ENCODE assay signal across 12 mouse cellular contexts in the genomic region with DNA sequence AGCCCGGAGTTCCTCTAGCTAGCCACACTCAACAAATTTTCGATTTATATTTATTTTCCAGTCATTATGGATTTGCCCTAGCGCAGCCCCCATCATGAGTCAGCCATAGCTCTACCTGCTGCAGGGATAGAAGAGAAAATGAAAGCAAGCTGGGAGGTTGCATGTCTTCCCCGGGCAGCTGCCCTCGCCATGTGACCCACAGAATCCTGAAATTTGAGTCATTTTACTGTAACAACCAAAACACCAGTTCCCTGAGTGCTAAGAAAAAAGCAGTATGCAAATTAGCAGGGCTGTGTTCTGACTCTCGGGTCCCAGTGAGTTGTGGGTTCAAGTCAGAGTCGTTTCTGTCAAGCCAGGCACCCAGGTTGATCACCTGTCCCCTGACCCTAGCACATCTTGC. TPM values are rescaled to one million over a fixed set of nuclear protein-coding genes. Genes with fewer than 3 reads are reported as not detected.
DNase-seq lines count a peak whose midpoint lies in the region; ATAC-seq and TF ChIP-seq lines count a peak whose summit lies in the region.
"Had no signal": no experiment of that assay in that cellular context is flagged by ENCODE, and none has a peak within 500 bp of the region (broad histone marks: within the 10 kb centered on the region; RNA-seq: fewer than 3 reads in every experiment).

No protein-coding gene starts in this region.

- no peak; the same call in none of the 2 replicates for TF ChIP-seq POLR2A in CH12.LX (IDR thresholded peaks at IDR 0.05; ENCODE audit: low read depth, low read length)

- H3K79me2 ChIP-seq in CH12.LX (replicated peaks; ENCODE audit: control insufficient read depth, extremely low read depth, insufficient read depth, poor library complexity, severe bottlenecking) = peaks cover 62% of the 10 kb centered on the region

- dilution Hi-C loops in CH12.LX (cut with MboI; ENCODE audit: extremely low pct_ligation_motif_present, extremely low pct_unique_long_range_greater_than_20kb, low sequenced_read_pairs) = no loop called here

- in situ Hi-C loops in CH12.LX (cut with MboI; ENCODE audit: low pct_ligation_motif_present, low pct_unique_long_range_greater_than_20kb, low sequenced_read_pairs) = no loop called here

- peaks cover 39% of the 10 kb centered on the region for H3K4me1 ChIP-seq in hindbrain, embryonic 10.5 days (replicated peaks)
- no peaks in the 10 kb centered on the region for H3K4me1 ChIP-seq in hindbrain, embryonic 11.5 days (replicated peaks; ENCODE audit: control insufficient read depth, insufficient read depth, low read length)
- peaks cover 44 to 73% of the 10 kb centered on the region in 2 experiments for H3K4me1 ChIP-seq in CH12.LX (ENCODE audit: control insufficient read depth in 1 of 2, insufficient read depth in 2 of 2)
- peaks cover 72% of the 10 kb centered on the region for H3K4me1 ChIP-seq in limb, embryonic 10.5 days

- TF ChIP-seq RAD21 in CH12.LX (IDR thresholded peaks at IDR 0.05; ENCODE audit: low read depth, low read length) = no peak; the same call in 1 of the 2 replicates

- no peak overlapping the region for H3K4me3 ChIP-seq in hindbrain, embryonic 10.5 days
- H3K4me3 ChIP-seq in hindbrain, embryonic 11.5 days (ENCODE audit: low read depth, low read length) = no peak overlapping the region
- peak overlapping the region; percentile 10 to 59 (median 49) for H3K4me3 ChIP-seq in CH12.LX (replicated peaks in 1 of 3; ENCODE audit: low read depth in 2 of 3, low read length in 2 of 3, poor library complexity in 1 of 3)
- no peak overlapping the region for H3K4me3 ChIP-seq in limb, embryonic 10.5 days

- TF ChIP-seq CTCF in CH12.LX (conservative IDR thresholded peaks at IDR 0.05 in 1 of 2, IDR thresholded peaks at IDR 0.05 in 1 of 2; ENCODE audit: low read depth in 2 of 2, low read length in 2 of 2) = no peak

- no peak for DNase-seq in hindbrain, embryonic 10.5 days (ENCODE audit: low spot score)
- DNase-seq in hindbrain, embryonic 11.5 days (ENCODE audit: low spot score) = no peak
- peak; percentile 83 for DNase-seq in 3T3-L1 (ENCODE audit: low read depth, low spot score)
- peak; percentile 89 for DNase-seq in CH12.LX (ENCODE audit: extremely low read depth)
- no peak for DNase-seq in limb, embryonic 10.5 days (ENCODE audit: low spot score)
- DNase-seq in layer of hippocampus, postnatal 36 days = no peak
- DNase-seq in left cerebral cortex, adult 11 months (ENCODE audit: low spot score) = no peak
- no peak for DNase-seq in gastrocnemius, postnatal 10 days
- DNase-seq: retina, postnatal 1 day had no signal

- 81% methylated on average over 7 of the region's 7 CpGs for WGBS in hindbrain, embryonic 10.5 days
- 85% methylated on average over 7 of the region's 7 CpGs for WGBS in hindbrain, embryonic 11.5 days
- 93% methylated on average over 7 of the region's 7 CpGs for WGBS in limb, embryonic 10.5 days

- no peaks in the 10 kb centered on the region for H3K36me3 ChIP-seq in hindbrain, embryonic 10.5 days
- no peaks in the 10 kb centered on the region for H3K36me3 ChIP-seq in hindbrain, embryonic 11.5 days (ENCODE audit: control insufficient read depth, insufficient read depth, low read length)
- H3K36me3 ChIP-seq in CH12.LX (replicated peaks in 1 of 2; ENCODE audit: control insufficient read depth in 1 of 2, insufficient read depth in 1 of 2, low read length in 1 of 2) = peaks cover 0 to 16% of the 10 kb centered on the region in 2 experiments
- no peaks in the 10 kb centered on the region for H3K36me3 ChIP-seq in limb, embryonic 10.5 days

- no peaks in the 10 kb centered on the region for H3K27me3 ChIP-seq in hindbrain, embryonic 10.5 days (ENCODE audit: insufficient read depth, poor library complexity, severe bottlenecking)
- no peaks in the 10 kb centered on the region for H3K27me3 ChIP-seq in hindbrain, embryonic 11.5 days (ENCODE audit: control insufficient read depth, insufficient read depth, low read length)
- no peaks in the 10 kb centered on the region for H3K27me3 ChIP-seq in CH12.LX (replicated peaks)
- peaks cover 4% of the 10 kb centered on the region; the same call in 1 of the 2 replicates for H3K27me3 ChIP-seq in limb, embryonic 10.5 days (ENCODE audit: low read depth, poor library complexity, severe bottlenecking)

- no peak overlapping the region for H3K4me2 ChIP-seq in hindbrain, embryonic 11.5 days (replicated peaks; ENCODE audit: low read depth, low read length)
- peak overlapping the region; percentile 80 for H3K4me2 ChIP-seq in CH12.LX (ENCODE audit: insufficient read depth, low read depth, poor library complexity, severe bottlenecking)

- no peak overlapping the region for H3K9ac ChIP-seq in hindbrain, embryonic 11.5 days (ENCODE audit: low read depth, low read length)
- peak overlapping the region; percentile 82 for H3K9ac ChIP-seq in CH12.LX (ENCODE audit: insufficient read depth, low read depth)

- H3K27ac ChIP-seq in hindbrain, embryonic 10.5 days = peak overlapping the region; percentile 0; the same call in 1 of the 2 replicates
- H3K27ac ChIP-seq in hindbrain, embryonic 11.5 days (ENCODE audit: low read depth, low read length) = no peak overlapping the region
- H3K27ac ChIP-seq in CH12.LX (ENCODE audit: insufficient read depth, low read depth) = peak overlapping the region; percentile 93
- H3K27ac ChIP-seq in limb, embryonic 10.5 days = peak overlapping the region; percentile 5; the same call in 1 of the 2 replicates

- H3K9me3 ChIP-seq in hindbrain, embryonic 10.5 days = no peaks in the 10 kb centered on the region
- H3K9me3 ChIP-seq in hindbrain, embryonic 11.5 days (ENCODE audit: control insufficient read depth, low read length) = no peaks in the 10 kb centered on the region
- H3K9me3 ChIP-seq in CH12.LX (replicated peaks; ENCODE audit: low read length) = no peaks in the 10 kb centered on the region
- no peaks in the 10 kb centered on the region for H3K9me3 ChIP-seq in limb, embryonic 10.5 days (replicated peaks)

- peak; percentile 87 for TF ChIP-seq EP300 in CH12.LX (IDR thresholded peaks at IDR 0.05; ENCODE audit: low read length)

- no peak for ATAC-seq in hindbrain, embryonic 11.5 days (ENCODE audit: low FRiP score)

TF ChIP-seq in CH12.LX, 34 proteins besides CTCF, POLR2A, EP300 and RAD21 (continues in another document):
- TF ChIP-seq RCOR1 (conservative IDR thresholded peaks at IDR 0.05; ENCODE audit: low read depth, low read length) (peak; percentile 91), CHD2 (IDR thresholded peaks at IDR 0.05; ENCODE audit: low read length) (peak; percentile 59; the same call in 1 of the 2 replicates), MAFK (IDR thresholded peaks at IDR 0.05; ENCODE audit: insufficient replicate concordance, low read length) (peak; percentile 68; the same call in 1 of the 2 replicates), NELFE (IDR thresholded peaks at IDR 0.05; ENCODE audit: low read depth, low read length) (peak; percentile 38; the same call in 1 of the 2 replicates), CHD1 (IDR thresholded peaks at IDR 0.05; ENCODE audit: low read depth, low read length) (no peak; the same call in 1 of the 2 replicates), TBP (conservative IDR thresholded peaks at IDR 0.05; ENCODE audit: low read depth, low read length) (peak; percentile 61), ZKSCAN1 (IDR thresholded peaks at IDR 0.05; ENCODE audit: borderline replicate concordance, low read depth, low read length) (no peak), SIN3A (IDR thresholded peaks at IDR 0.05; ENCODE audit: low read length) (peak; percentile 92), ZNF384 (IDR thresholded peaks at IDR 0.05; ENCODE audit: low read depth, low read length) (peak; percentile 81), USF2 (conservative IDR thresholded peaks at IDR 0.05; ENCODE audit: low read depth, low read length) (peak; percentile 77), MYC (IDR thresholded peaks at IDR 0.05; ENCODE audit: low read depth, low read length) (peak; percentile 95), IRF4 (IDR thresholded peaks at IDR 0.05; ENCODE audit: low read depth, low read length) (peak; percentile 90), ZMIZ1 (IDR thresholded peaks at IDR 0.05; ENCODE audit: low read depth, low read length) (no peak), TCF12 (IDR thresholded peaks at IDR 0.05; ENCODE audit: low read depth, low read length) (peak; percentile 94), BHLHE40 (IDR thresholded peaks at IDR 0.05; ENCODE audit: low read depth, low read length) (peak; percentile 92), UBTF (IDR thresholded peaks at IDR 0.05; ENCODE audit: low read depth, low read length) (no peak), MEF2A (IDR thresholded peaks at IDR 0.05; ENCODE audit: borderline replicate concordance, low read depth, low read length) (peak; percentile 93), JUND (conservative IDR thresholded peaks at IDR 0.05; ENCODE audit: low read depth, low read length) (peak; percentile 77), HCFC1 (IDR thresholded peaks at IDR 0.05; ENCODE audit: low read depth, low read length) (peak; percentile 54), SMC3 (IDR thresholded peaks at IDR 0.05; ENCODE audit: low read depth, low read length) (peak; percentile 2; the same call in 1 of the 2 replicates), USF1 (IDR thresholded peaks at IDR 0.05; ENCODE audit: low read depth, low read length) (peak; percentile 86), NRF1 (IDR thresholded peaks at IDR 0.05; ENCODE audit: low read depth, low read length) (peak; percentile 24; the same call in 1 of the 2 replicates), MAZ (IDR thresholded peaks at IDR 0.05; ENCODE audit: low read depth, low read length) (0 out of 2 replicates have a peak, but pooled peaks have one; percentile 44)

RNA-seq across cellular contexts. Expression of a gene that starts 15.6 kb away (rescaled TPM):
- 5.0 and 6.4 TPM in 2 replicates for polyA plus RNA-seq in hindbrain, embryonic 10.5 days (2016; fragmentation: Nextera tagmentation; extraction: Ambion mirVana)
- polyA plus RNA-seq in hindbrain, embryonic 11.5 days (2014; fragmentation: Nextera tagmentation; extraction: Ambion mirVana) = 5.6 and 5.9 TPM in 2 replicates
- total RNA-seq in CH12.LX (2012; rRNA removed) (55.8 and 67.2 TPM in 2 replicates), CH12.LX (2014; rRNA removed) (46.9 and 52.0 TPM in 2 replicates)
- polyA plus RNA-seq in CH12.LX (2012; ENCODE audit: insufficient read length, low read depth) = 38.4 and 40.5 TPM in 2 replicates
- 6.5 and 6.6 TPM in 2 replicates for polyA plus RNA-seq in limb, embryonic 10.5 days (2016; fragmentation: Nextera tagmentation; extraction: Ambion mirVana)
- 1 to 10 TPM; 1.7 to 2.6 TPM for total RNA-seq in layer of hippocampus, postnatal 36 days (2021)
- 10 to 100 TPM; 13.2 to 17.0 TPM for total RNA-seq in gastrocnemius, postnatal 10 days (2021)

RNA-seq across cellular contexts. Expression of a gene that starts 50.5 kb away (rescaled TPM):
- polyA plus RNA-seq in hindbrain, embryonic 10.5 days (2016; fragmentation: Nextera tagmentation; extraction: Ambion mirVana) = not detected in 2 replicates
- not detected in 2 replicates for polyA plus RNA-seq in hindbrain, embryonic 11.5 days (2014; fragmentation: Nextera tagmentation; extraction: Ambion mirVana)
- total RNA-seq in CH12.LX (2012; rRNA removed) (not detected in 2 replicates), CH12.LX (2014; rRNA removed) (not detected in 2 replicates)
- not detected in 2 replicates for polyA plus RNA-seq in CH12.LX (2012; ENCODE audit: insufficient read length, low read depth)
- polyA plus RNA-seq in limb, embryonic 10.5 days (2016; fragmentation: Nextera tagmentation; extraction: Ambion mirVana) = not detected in 2 replicates
- total RNA-seq in layer of hippocampus, postnatal 36 days (2021) = not detected
- total RNA-seq in gastrocnemius, postnatal 10 days (2021) = not detected
- total RNA-seq: midbrain, postnatal 0 days had no signal
- polyA plus RNA-seq: limb, embryonic 11.5 days; midbrain, postnatal 0 days; thymus, postnatal 0 days had no signal

Comparison
In these comparisons a context has a peak if more than half of its experiments do, and no peak if none do; other contexts are left out.
1. DNase-seq: peak in 3T3-L1 (single experiment) and CH12.LX (single experiment); none in hindbrain, embryonic 10.5 days (single experiment), hindbrain, embryonic 11.5 days (single experiment), limb, embryonic 10.5 days (single experiment), layer of hippocampus, postnatal 36 days (0 of 2), left cerebral cortex, adult 11 months (single experiment) and gastrocnemius, postnatal 10 days (single experiment).
2. H3K4me3 ChIP-seq: peak in CH12.LX (3 of 3); none in hindbrain, embryonic 10.5 days (single experiment), hindbrain, embryonic 11.5 days (single experiment) and limb, embryonic 10.5 days (single experiment).